Mouse (Mus musculus) kidney, embryonic 15.5 days (tissue): ENCODE results near the gene Gm9508. TPM values are rescaled to one million over a fixed set of nuclear protein-coding genes. Genes with fewer than 3 reads are reported as not detected.
"Not testable (repeated sequence)": the region's sequence is repeated elsewhere in the genome, so short reads cannot be mapped to it uniquely, and the experiment has no call there.

ENCODE experiments used
- ATAC-seq: fragments of 200-750 bp; cut with Nextera tagmentation; replicated peaks from 2 replicates; pipeline ENCODE4 v1.8.0; 2017; ENCODE audit warnings: moderate TSS enrichment; ENCODE audit not compliant: low FRiP score
- H3K27ac ChIP-seq: fragments of 300-500 bp; sonication (generic); 2 replicates; pipeline ENCODE4 v1.5.1; 2015; ENCODE audit warnings: mild to moderate bottlenecking, inconsistent platforms
- H3K27me3 ChIP-seq: fragments of 300-500 bp; sonication (generic); 2 replicates; pipeline ENCODE4 v1.6.1; 2015; ENCODE audit warnings: inconsistent platforms
- H3K36me3 ChIP-seq: fragments of 300-500 bp; sonication (generic); 2 replicates; pipeline ENCODE4 v1.6.1; 2015; ENCODE audit warnings: inconsistent platforms
- H3K4me1 ChIP-seq: fragments of 300-500 bp; sonication (generic); 2 replicates; pipeline ENCODE4 v1.6.1; 2015; ENCODE audit warnings: inconsistent platforms
- H3K4me2 ChIP-seq: fragments of 300-500 bp; sonication (generic); 2 replicates; pipeline ENCODE4 v1.6.1; 2015; ENCODE audit warnings: moderate library complexity, mild to moderate bottlenecking, inconsistent platforms
- H3K4me3 ChIP-seq: fragments of 300-500 bp; sonication (generic); replicated peaks from 2 replicates; pipeline ENCODE4 v1.5.1; 2015; ENCODE audit warnings: mild to moderate bottlenecking, inconsistent platforms
- H3K9ac ChIP-seq: fragments of 300-500 bp; sonication (generic); 2 replicates; pipeline ENCODE4 v1.6.1; 2015; ENCODE audit warnings: mild to moderate bottlenecking, inconsistent platforms
- H3K9me3 ChIP-seq: fragments of 300-500 bp; sonication (generic); replicated peaks from 2 replicates; pipeline ENCODE4 v1.6.1; 2016; ENCODE audit warnings: inconsistent platforms
- whole genome bisulfite sequencing: fragments of 180-500 bp; shearing (Covaris S2); methylation state at CpG from one replicate; pipeline ENCODE4 v1.1.7; 2015; ENCODE audit warnings: mixed read lengths; 5-methylcytosine and 5-hydroxymethylcytosine counted together
- polyA plus RNA-seq: library from polyadenylated mRNA; unstranded; fragments of >200 nt; fragmentation: Nextera tagmentation; extraction: Ambion mirVana; gene quantifications from 2 replicates; pipeline ENCODE4 v1.2.1, GENCODE M21; 2015

Gm9508 gene
- polyA plus RNA-seq = not detected in 2 replicates

GRCm38 (mm10) chr10:77697133-77697532, at the start of gene Gm9508:
Gm9508 (minus strand) TSS chr10:77697233.
- H3K9me3 ChIP-seq = no peaks in the 10 kb centered on the region
- WGBS = 39% methylated on average over 4 of the region's 4 CpGs
- ATAC-seq = no peak

GRCm38 (mm10) chr10:77741924-77742688, 45.1 kb upstream of the Gm9508 start, which contains the start of gene Gm18596:
Gm18596 (minus strand) TSS chr10:77742638.
- not testable (repeated sequence) for H3K27me3 ChIP-seq, H3K36me3 ChIP-seq, H3K9ac ChIP-seq, H3K27ac ChIP-seq, H3K4me3 ChIP-seq, H3K4me1 ChIP-seq, ATAC-seq, H3K4me2 ChIP-seq, H3K9me3 ChIP-seq
- WGBS = 64% methylated on average over 5 of the region's 5 CpGs

More at GRCm38 (mm10) chr10:77697133-77697532, at the start of gene Gm9508:
- H3K36me3 ChIP-seq = no peaks in the 10 kb centered on the region
- no peaks in the 10 kb centered on the region for H3K4me1 ChIP-seq
- H3K27me3 ChIP-seq = no peaks in the 10 kb centered on the region
- H3K4me2 ChIP-seq = no peak within 1 kb of the TSS
- H3K4me3 ChIP-seq = no peak within 1 kb of the TSS
- H3K27ac ChIP-seq = no peak within 1 kb of the TSS
- H3K9ac ChIP-seq = no peak within 1 kb of the TSS

DNA sequence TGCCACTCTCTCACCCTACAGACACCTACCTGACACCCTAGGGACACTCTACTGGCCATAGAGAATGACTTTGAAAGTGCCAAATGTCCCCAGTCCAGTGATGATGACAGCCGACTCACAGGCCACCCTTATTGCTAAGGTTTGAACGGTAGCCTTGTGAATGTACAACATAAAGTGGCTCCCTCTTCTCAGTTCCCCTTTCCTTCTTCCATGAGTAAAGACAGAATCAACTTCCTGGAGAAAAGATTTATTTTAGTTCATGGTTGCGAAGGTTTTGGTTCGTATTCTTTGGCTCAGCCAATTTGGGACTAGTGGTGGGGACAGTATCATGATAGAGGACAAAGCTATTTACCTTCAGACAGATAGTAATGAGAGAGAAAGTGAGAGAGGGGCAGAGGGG, 41.9 kb upstream of the Gm9508 start:
- WGBS = 81% methylated on average over 4 of the region's 4 CpGs
- Histone ChIP-seq H3K4me1 (no peaks in the 10 kb centered on the region), H3K9ac (no peak overlapping the region), H3K27ac (no peak overlapping the region), H3K36me3 (no peaks in the 10 kb centered on the region), H3K4me3 (no peak overlapping the region), H3K9me3 (no peaks in the 10 kb centered on the region; the same call in 1 of the 2 replicates), H3K4me2 (no peak overlapping the region), H3K27me3 (no peaks in the 10 kb centered on the region)
- no peak for ATAC-seq

DNA sequence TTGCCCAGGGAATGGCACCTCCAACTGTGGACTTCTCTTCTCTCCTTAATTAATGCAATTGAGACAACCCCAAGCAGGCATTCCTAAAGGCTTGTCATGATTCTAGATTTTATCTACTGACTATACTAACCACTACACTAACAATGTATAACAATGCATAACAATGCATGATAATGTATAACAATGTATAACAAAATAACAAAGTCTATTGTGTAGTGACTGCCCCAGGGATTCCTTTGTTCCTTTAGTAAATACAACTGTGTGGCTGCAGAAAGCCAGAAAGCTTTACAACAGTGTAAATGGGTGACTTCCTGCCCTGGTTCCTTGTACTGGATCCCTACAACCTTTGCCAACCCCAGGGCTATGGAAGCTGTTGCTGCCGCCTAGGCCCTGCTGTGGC, 38.9 kb upstream of the Gm9508 start:
- no peak overlapping the region for H3K27ac ChIP-seq
- H3K4me2 ChIP-seq = no peak overlapping the region
- no peak overlapping the region for H3K4me3 ChIP-seq
- no peak overlapping the region for H3K9ac ChIP-seq
- H3K36me3 ChIP-seq = no peaks in the 10 kb centered on the region
- ATAC-seq = no peak
- H3K27me3 ChIP-seq = no peaks in the 10 kb centered on the region
- H3K4me1 ChIP-seq = no peaks in the 10 kb centered on the region
- WGBS = 97% methylated on average over 1 of the region's 1 CpGs
- no peaks in the 10 kb centered on the region; the same call in 1 of the 2 replicates for H3K9me3 ChIP-seq

GRCm38 (mm10) chr10:77729241-77729640, 32.2 kb upstream of the Gm9508 start:
- Histone ChIP-seq H3K4me3 (no peak overlapping the region), H3K36me3 (no peaks in the 10 kb centered on the region), H3K4me1 (no peaks in the 10 kb centered on the region), H3K27me3 (no peaks in the 10 kb centered on the region), H3K4me2 (no peak overlapping the region), H3K9me3 (no peaks in the 10 kb centered on the region), H3K27ac (no peak overlapping the region), H3K9ac (no peak overlapping the region)
- ATAC-seq = no peak
- 47% methylated on average over 4 of the region's 4 CpGs for WGBS

GRCm38 (mm10) chr10:77728280-77728679, 31.2 kb upstream of the Gm9508 start:
- H3K27me3 ChIP-seq = no peaks in the 10 kb centered on the region
- no peaks in the 10 kb centered on the region for H3K36me3 ChIP-seq

DNA sequence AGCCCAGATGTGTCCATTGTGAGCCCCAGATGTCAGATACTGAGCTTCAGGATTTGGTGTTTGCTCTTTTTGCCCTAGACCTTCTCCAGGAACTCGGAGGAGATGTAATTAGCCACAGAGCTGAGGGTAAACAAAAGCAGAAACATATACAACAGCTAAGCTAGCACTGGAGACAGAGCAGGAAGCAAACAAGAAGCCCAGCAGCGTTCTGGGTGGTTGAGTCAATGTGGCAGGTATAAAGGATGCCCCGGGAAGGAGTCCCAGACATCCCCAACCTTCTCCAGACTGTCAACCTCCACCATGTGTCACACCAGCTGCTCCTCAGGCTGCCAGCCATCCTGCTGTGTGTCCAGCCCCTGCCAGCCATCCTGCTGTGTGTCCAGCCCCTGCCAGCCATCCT, 29.2 kb upstream of the Gm9508 start, which contains the start of gene Gm10100:
TSS of gene Gm10100 (plus strand) at position 301 of the 400 bp plus-strand sequence.
- H3K9me3 ChIP-seq = no peaks in the 10 kb centered on the region
- no peak within 1 kb of the TSS for H3K4me2 ChIP-seq
- no peaks in the 10 kb centered on the region for H3K27me3 ChIP-seq
- no peak within 1 kb of the TSS for H3K4me3 ChIP-seq
- no peak within 1 kb of the TSS for H3K9ac ChIP-seq
- H3K4me1 ChIP-seq = no peaks in the 10 kb centered on the region
- no peaks in the 10 kb centered on the region for H3K36me3 ChIP-seq
- ATAC-seq = no peak
- 49% methylated on average over 3 of the region's 3 CpGs for WGBS
- no peak within 1 kb of the TSS for H3K27ac ChIP-seq

More at GRCm38 (mm10) chr10:77728280-77728679, 31.2 kb upstream of the Gm9508 start:
- Histone ChIP-seq H3K4me3 (no peak overlapping the region), H3K9ac (no peak overlapping the region), H3K9me3 (no peaks in the 10 kb centered on the region), H3K4me2 (no peak overlapping the region), H3K4me1 (no peaks in the 10 kb centered on the region), H3K27ac (no peak overlapping the region)
- WGBS = 65% methylated on average over 4 of the region's 4 CpGs
- ATAC-seq = no peak

GRCm38 (mm10) chr10:77724855-77725254, 27.8 kb upstream of the Gm9508 start:
- Histone ChIP-seq H3K36me3 (no peaks in the 10 kb centered on the region), H3K27me3 (no peaks in the 10 kb centered on the region), H3K9ac (no peak overlapping the region), H3K4me1 (no peaks in the 10 kb centered on the region), H3K9me3 (no peaks in the 10 kb centered on the region), H3K27ac (no peak overlapping the region), H3K4me3 (no peak overlapping the region), H3K4me2 (no peak overlapping the region)
- 81% methylated on average over 8 of the region's 8 CpGs for WGBS
- ATAC-seq = no peak

GRCm38 (mm10) chr10:77720299-77720698, 23.3 kb upstream of the Gm9508 start, which contains the start of gene Krtap12-1:
Krtap12-1 (plus strand) TSS chr10:77720599.
- H3K27me3 ChIP-seq, H3K27ac ChIP-seq, H3K4me2 ChIP-seq, H3K9ac ChIP-seq, ATAC-seq, H3K36me3 ChIP-seq, H3K4me3 ChIP-seq, H3K9me3 ChIP-seq, H3K4me1 ChIP-seq: not testable (repeated sequence)
- WGBS = 78% methylated on average over 1 of the region's 1 CpGs

GRCm38 (mm10) chr10:77715507-77715906, 18.5 kb upstream of the Gm9508 start, which contains the start of gene Gm10142:
Gm10142 (plus strand) TSS chr10:77715807.
- Histone ChIP-seq H3K4me1 (no peaks in the 10 kb centered on the region), H3K9me3 (no peaks in the 10 kb centered on the region), H3K27me3 (no peaks in the 10 kb centered on the region), H3K36me3 (no peaks in the 10 kb centered on the region), H3K27ac (no peak within 1 kb of the TSS), H3K9ac (no peak within 1 kb of the TSS), H3K4me3 (no peak within 1 kb of the TSS), H3K4me2 (no peak within 1 kb of the TSS)
- 80% methylated on average over 1 of the region's 1 CpGs for WGBS
- no peak for ATAC-seq

DNA sequence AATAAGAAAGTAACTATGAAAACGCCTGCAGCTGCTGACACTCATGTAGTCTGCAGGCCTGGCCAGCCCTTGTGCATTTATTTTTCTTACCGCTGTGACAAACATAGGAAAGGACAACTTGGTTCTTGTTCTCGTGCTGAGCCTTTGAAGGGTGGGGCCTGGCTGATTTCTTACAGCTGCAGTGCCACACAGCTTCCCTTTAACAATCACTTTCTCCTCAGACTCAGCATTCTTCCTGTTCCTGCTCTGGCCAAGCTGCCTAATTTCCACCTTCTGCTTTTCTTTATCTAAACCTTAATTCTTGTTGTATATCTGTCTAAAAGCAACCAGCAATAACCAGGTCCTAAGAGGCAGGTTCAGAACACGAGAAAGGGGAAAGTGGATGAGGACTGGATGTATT, 16.7 kb upstream of the Gm9508 start:
- Histone ChIP-seq H3K4me3 (no peak overlapping the region), H3K9ac (no peak overlapping the region), H3K27ac (no peak overlapping the region), H3K4me2 (no peak overlapping the region), H3K27me3 (no peaks in the 10 kb centered on the region), H3K9me3 (no peaks in the 10 kb centered on the region), H3K4me1 (no peaks in the 10 kb centered on the region), H3K36me3 (no peaks in the 10 kb centered on the region)
- WGBS = 55% methylated on average over 4 of the region's 4 CpGs
- no peak for ATAC-seq

GRCm38 (mm10) chr10:77711157-77711556, 14.1 kb upstream of the Gm9508 start, which contains the start of gene Gm10024:
Gm10024 (plus strand) TSS chr10:77711457.
- H3K27ac ChIP-seq, ATAC-seq, H3K4me2 ChIP-seq: not testable (repeated sequence)

More at GRCm38 (mm10) chr10:77711157-77711556, 14.1 kb upstream of the Gm9508 start, which contains the start of gene Gm10024:
- not testable (repeated sequence) for H3K4me3 ChIP-seq, H3K9ac ChIP-seq, H3K36me3 ChIP-seq, H3K27me3 ChIP-seq, H3K9me3 ChIP-seq, H3K4me1 ChIP-seq
